Mouse (Mus musculus) C2C12 (cell line): Measurements from ENCODE around the gene Cdk14.

ENCODE experiments used
- CEBPB ChIP-seq: IDR thresholded peaks from one replicate; pipeline ENCODE4 v1.6.1; 2011; ENCODE audit warnings: low read depth, mild to moderate bottlenecking, control low read depth, moderate library complexity
- CTCF ChIP-seq: IDR thresholded peaks from one replicate; pipeline ENCODE4 v1.5.1; 2011; ENCODE audit not compliant: control insufficient read depth, insufficient read depth, insufficient read length
- FOSL1 ChIP-seq: IDR thresholded peaks from one replicate; pipeline ENCODE4 v1.8.0; 2011; ENCODE audit warnings: mild to moderate bottlenecking, low read length; ENCODE audit not compliant: poor library complexity, insufficient read depth, severe bottlenecking
- MAX ChIP-seq: IDR thresholded peaks from one replicate; pipeline ENCODE4 v1.6.1; 2011; ENCODE audit warnings: mild to moderate bottlenecking, control low read depth
- USF1 ChIP-seq: IDR thresholded peaks from one replicate; pipeline ENCODE4 v1.6.1; 2011; ENCODE audit warnings: low read depth, mild to moderate bottlenecking, control low read depth, moderate library complexity

GRCm38 (mm10) chr5:4852711-4853320, 567.3 kb downstream of the Cdk14 start:
- TF ChIP-seq CTCF (no peak), MAX (no peak), FOSL1 (no peak), CEBPB (no peak), USF1 (no peak)
